ENCODE assay signal across 22 mouse cellular contexts in genomic region chr9:52748366-52748765, GRCm38 (mm10).
A peak's percentile ranks its signal among the peaks of the same experiment; 100 is the strongest.
DNase-seq lines count a peak whose midpoint lies in the region; TF ChIP-seq lines count a peak whose summit lies in the region.
"Had no signal": no experiment of that assay in that cellular context is flagged by ENCODE, and none has a peak within 500 bp of the region (broad histone marks: within the 10 kb centered on the region; RNA-seq: fewer than 3 reads in every experiment).

No protein-coding gene starts in this region.

- peak; percentile 46 for DNase-seq in right cerebral cortex, adult 18-20 months
- DNase-seq in right cerebral cortex, postnatal 14 days, result no peak
- DNase-seq in left cerebral cortex, adult 2 months (ENCODE audit: extremely low spot score in 1 of 2, low spot score in 2 of 2), result peak; percentile 13 to 18
- peak; percentile 34 to 48 for DNase-seq in right cerebral cortex, adult 2 months (ENCODE audit: low spot score in 2 of 2)
- DNase-seq in gastrocnemius, postnatal 14 days, result no peak
- no peak for DNase-seq in heart, adult 18-20 months
- DNase-seq in kidney, postnatal 4 days, result no peak
- DNase-seq: adrenal gland, adult 2 months; B cell, adult 2 months; cerebellum, adult 11-12 months; gastrocnemius, adult 2 months; heart, postnatal 10 days; kidney, adult 18-20 months; liver, postnatal 0 days; thymus, postnatal 25 days had no signal

- TF ChIP-seq CTCF in left cerebral cortex, adult 2 months (IDR thresholded peaks at IDR 0.05), result no peak

- H3K27ac ChIP-seq in left cerebral cortex, adult 2 months, result peak overlapping the region; percentile 60
- H3K27ac ChIP-seq: embryonic facial prominence, embryonic 13.5 days; forebrain, embryonic 12.5 days; gastrocnemius, adult 2 months; hindbrain, embryonic 12.5 days; midbrain, embryonic 10.5 days; neural tube, embryonic 15.5 days had no signal

- no peak overlapping the region for H3K4me3 ChIP-seq in left cerebral cortex, adult 2 months
- H3K4me3 ChIP-seq: embryonic facial prominence, embryonic 13.5 days; erythroblast, embryonic 14.5 days; forebrain, embryonic 12.5 days; gastrocnemius, adult 2 months; heart, embryonic 12.5 days; hindbrain, embryonic 12.5 days; midbrain, embryonic 10.5 days; neural tube, embryonic 15.5 days had no signal

- intact Hi-C loops in left cerebral cortex, adult 2 months (cut with DNase I), result loop anchor here (10.0 kb wide), 3 partner anchors 344 to 424 kb away; no protein-coding TSS in a partner anchor
- intact Hi-C loops in gastrocnemius, postnatal 14 days (cut with DNase I; ENCODE audit: low total_unique reads), result no loop called here

Comparison
In these comparisons a context has a peak if more than half of its experiments do, and no peak if none do; other contexts are left out.
1. DNase-seq: peak in right cerebral cortex, adult 18-20 months (single experiment), left cerebral cortex, adult 2 months (2 of 2) and right cerebral cortex, adult 2 months (2 of 2); none in right cerebral cortex, postnatal 14 days (single experiment), gastrocnemius, postnatal 14 days (single experiment), heart, adult 18-20 months (0 of 2) and kidney, postnatal 4 days (0 of 2).